Mouse (Mus musculus): ENCODE measurements around the gene Hsf2bp. TPM values are rescaled to one million over a fixed set of nuclear protein-coding genes. Genes with fewer than 3 reads are reported as not detected.

Hsf2bp gene
- total and polyA plus RNA-seq, 3 experiments, result 0.92 to 1.6 (median 1.3) TPM

DNA sequence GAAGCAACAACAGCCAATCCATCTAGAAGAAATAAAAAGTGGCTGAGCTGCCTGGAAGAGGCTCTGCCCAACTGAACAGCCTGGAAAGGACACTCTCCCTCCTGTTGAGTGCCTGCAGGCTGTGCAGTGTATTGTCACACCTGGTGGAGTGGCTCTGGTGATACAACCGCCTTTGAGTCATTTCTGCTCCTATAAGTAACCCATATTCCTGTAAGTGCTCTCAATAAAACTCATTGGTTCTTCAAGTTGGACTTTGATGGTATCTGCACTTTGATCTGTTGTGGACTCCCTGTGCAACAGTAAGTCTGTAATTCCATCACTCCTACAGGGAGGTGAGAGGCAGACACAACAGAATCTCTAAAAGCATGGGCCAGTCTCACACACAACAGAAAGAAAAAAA, 42.8 kb downstream of the Hsf2bp start:
- Histone ChIP-seq H3K36me3 (ENCODE audit: control insufficient read depth, insufficient read depth, low read length) (no peaks in the 10 kb centered on the region), H3K27me3 (ENCODE audit: control insufficient read depth, insufficient read depth, low read length) (no peaks in the 10 kb centered on the region), H3K4me3 (no peak overlapping the region), H3K9ac (ENCODE audit: low read depth, low read length) (no peak overlapping the region), H3K27ac (no peak overlapping the region), H3K4me1 (ENCODE audit: control insufficient read depth, insufficient read depth, low read length) (no peaks in the 10 kb centered on the region), H3K79me2 (replicated peaks; ENCODE audit: control insufficient read depth, insufficient read depth, low read length) (no peaks in the 10 kb centered on the region)
- WGBS, result 93% methylated on average over 1 of the region's 1 CpGs
- intact Hi-C loops (cut with DNase I), result no loop called here
- no peak for DNase-seq
- TF ChIP-seq CTCF (IDR thresholded peaks at IDR 0.05) (no peak), EP300 (IDR thresholded peaks at IDR 0.05; ENCODE audit: insufficient read depth, low read depth, low read length) (no peak), POLR2A (IDR thresholded peaks at IDR 0.05; ENCODE audit: insufficient read depth, low read depth, low read length) (no peak)

DNA sequence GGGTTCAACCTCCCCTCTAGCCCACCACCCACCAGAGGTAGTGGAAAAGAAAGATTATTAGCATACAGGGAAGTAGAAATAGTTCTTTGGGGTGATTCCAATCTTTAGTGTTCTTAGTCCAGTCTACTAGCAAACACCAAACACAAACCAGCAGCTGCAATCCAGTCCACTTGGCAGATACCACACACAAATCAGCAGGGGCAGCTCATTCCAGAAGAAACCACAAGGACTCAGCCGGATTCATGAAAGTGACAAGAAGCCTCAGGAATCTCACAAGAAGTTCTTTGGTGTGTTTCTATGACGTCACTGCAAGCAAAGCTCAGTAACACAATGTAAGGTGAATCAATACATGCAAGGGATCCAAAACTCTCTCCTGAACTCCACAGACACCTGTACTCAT, 44.1 kb downstream of the Hsf2bp start:
- TF ChIP-seq EP300 (IDR thresholded peaks at IDR 0.05; ENCODE audit: insufficient read depth, low read depth, low read length), result no peak
- TF ChIP-seq POLR2A (IDR thresholded peaks at IDR 0.05; ENCODE audit: insufficient read depth, low read depth, low read length), result no peak
- no peak for TF ChIP-seq CTCF (IDR thresholded peaks at IDR 0.05)
- no peaks in the 10 kb centered on the region for H3K36me3 ChIP-seq (ENCODE audit: control insufficient read depth, insufficient read depth, low read length)
- WGBS, result 86% methylated on average over 2 of the region's 2 CpGs
- H3K9ac ChIP-seq (ENCODE audit: low read depth, low read length), result no peak overlapping the region
- no peak overlapping the region for H3K4me3 ChIP-seq
- H3K27me3 ChIP-seq (ENCODE audit: control insufficient read depth, insufficient read depth, low read length), result no peaks in the 10 kb centered on the region
- intact Hi-C loops (cut with DNase I), result no loop called here
- DNase-seq, result no peak
- H3K79me2 ChIP-seq (replicated peaks; ENCODE audit: control insufficient read depth, insufficient read depth, low read length), result no peaks in the 10 kb centered on the region
- no peaks in the 10 kb centered on the region for H3K4me1 ChIP-seq (ENCODE audit: control insufficient read depth, insufficient read depth, low read length)
- H3K27ac ChIP-seq, result no peak overlapping the region

DNA sequence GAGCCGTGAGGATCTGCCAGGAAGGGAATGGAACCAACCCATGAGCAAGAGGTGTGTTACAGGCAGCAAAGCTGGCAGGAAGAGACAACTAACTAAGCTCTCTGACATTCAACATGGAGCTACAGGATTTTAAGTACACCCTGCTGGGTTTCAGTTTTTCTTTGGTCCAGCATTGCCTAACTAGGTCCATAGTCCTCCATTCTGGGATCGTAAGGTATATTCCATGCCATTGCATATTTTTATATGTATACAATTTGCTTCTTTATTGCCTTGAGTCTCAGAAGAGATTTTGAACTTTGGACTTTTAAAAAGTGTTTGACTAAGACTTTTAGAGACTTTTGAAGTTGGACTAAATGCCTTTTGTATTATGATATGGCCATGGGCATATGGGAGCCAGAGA, 47.1 kb downstream of the Hsf2bp start:
- no peak overlapping the region for H3K27ac ChIP-seq
- 65% methylated on average over 2 of the region's 2 CpGs for WGBS
- H3K4me3 ChIP-seq, result no peak overlapping the region
- DNase-seq, result no peak
- no peaks in the 10 kb centered on the region for H3K27me3 ChIP-seq (ENCODE audit: control insufficient read depth, insufficient read depth, low read length)
- H3K4me1 ChIP-seq (ENCODE audit: control insufficient read depth, insufficient read depth, low read length), result no peaks in the 10 kb centered on the region
- no peak overlapping the region for H3K9ac ChIP-seq (ENCODE audit: low read depth, low read length)
- H3K79me2 ChIP-seq (replicated peaks; ENCODE audit: control insufficient read depth, insufficient read depth, low read length), result no peaks in the 10 kb centered on the region
- intact Hi-C loops (cut with DNase I), result no loop called here
- H3K36me3 ChIP-seq (ENCODE audit: control insufficient read depth, insufficient read depth, low read length), result no peaks in the 10 kb centered on the region
- no peak for TF ChIP-seq EP300 (IDR thresholded peaks at IDR 0.05; ENCODE audit: insufficient read depth, low read depth, low read length)
- TF ChIP-seq CTCF (IDR thresholded peaks at IDR 0.05), result no peak
- no peak for TF ChIP-seq POLR2A (IDR thresholded peaks at IDR 0.05; ENCODE audit: insufficient read depth, low read depth, low read length)

DNA sequence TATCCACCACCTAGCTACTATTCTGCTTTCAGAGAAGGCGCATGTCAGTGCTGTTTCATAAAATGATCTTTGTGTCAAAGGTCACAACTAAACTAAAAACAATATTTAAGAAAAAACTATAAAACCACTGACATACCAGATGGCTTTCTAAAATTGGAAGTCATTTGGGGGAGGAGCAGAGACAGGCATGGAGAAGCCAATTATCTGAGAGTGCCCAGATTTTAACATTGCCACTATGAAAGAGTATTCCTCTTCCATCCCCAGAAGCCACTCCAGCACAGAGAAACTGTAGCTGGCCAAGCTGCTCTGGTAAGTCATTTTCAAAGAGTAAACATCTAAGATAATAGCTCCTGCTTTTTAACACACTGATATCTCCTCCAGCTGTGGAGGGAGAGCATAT, 49.2 kb downstream of the Hsf2bp start:
- Histone ChIP-seq H3K79me2 (replicated peaks; ENCODE audit: control insufficient read depth, insufficient read depth, low read length) (no peaks in the 10 kb centered on the region), H3K27me3 (ENCODE audit: control insufficient read depth, insufficient read depth, low read length) (no peaks in the 10 kb centered on the region), H3K4me1 (ENCODE audit: control insufficient read depth, insufficient read depth, low read length) (peaks cover 6% of the 10 kb centered on the region), H3K27ac (no peak overlapping the region), H3K4me3 (no peak overlapping the region), H3K9ac (ENCODE audit: low read depth, low read length) (no peak overlapping the region), H3K36me3 (ENCODE audit: control insufficient read depth, insufficient read depth, low read length) (0 out of 2 replicates have a peak, but pooled peaks cover 2% of the 10 kb centered on the region)
- DNase-seq, result no peak
- TF ChIP-seq POLR2A (IDR thresholded peaks at IDR 0.05; ENCODE audit: insufficient read depth, low read depth, low read length) (no peak), EP300 (IDR thresholded peaks at IDR 0.05; ENCODE audit: insufficient read depth, low read depth, low read length) (no peak), CTCF (IDR thresholded peaks at IDR 0.05) (no peak)
- intact Hi-C loops (cut with DNase I), result no loop called here
- WGBS, result 77% methylated on average over 1 of the region's 1 CpGs

DNA sequence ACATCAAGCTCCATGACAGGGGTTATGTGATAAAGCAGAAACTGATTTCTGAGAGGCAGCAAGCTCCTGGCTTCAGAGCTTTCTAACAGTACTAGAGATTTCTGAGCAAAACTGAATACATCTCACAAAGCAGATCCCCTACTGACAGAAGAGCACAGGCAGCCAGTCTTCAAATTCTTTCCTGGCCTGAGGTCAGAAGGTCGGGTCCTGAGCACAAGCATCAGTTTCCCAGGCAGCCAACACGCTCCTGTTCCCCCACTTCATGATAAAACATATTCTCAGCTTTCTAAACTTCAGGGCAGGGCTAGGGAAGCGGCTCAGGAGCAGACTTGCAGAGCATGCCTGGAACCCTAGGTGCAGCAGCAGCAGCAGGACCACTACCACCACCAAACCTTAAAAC, 52.7 kb downstream of the Hsf2bp start:
- H3K27ac ChIP-seq, result peak overlapping the region; percentile 51
- 0 out of 2 replicates have a peak, but pooled peaks cover 2% of the 10 kb centered on the region for H3K36me3 ChIP-seq (ENCODE audit: control insufficient read depth, insufficient read depth, low read length)
- no peaks in the 10 kb centered on the region for H3K79me2 ChIP-seq (replicated peaks; ENCODE audit: control insufficient read depth, insufficient read depth, low read length)
- H3K4me3 ChIP-seq, result no peak overlapping the region
- 72% methylated on average over 3 of the region's 3 CpGs for WGBS
- DNase-seq, result no peak
- no peak overlapping the region for H3K9ac ChIP-seq (ENCODE audit: low read depth, low read length)
- H3K4me1 ChIP-seq (ENCODE audit: control insufficient read depth, insufficient read depth, low read length), result peaks cover 11% of the 10 kb centered on the region
- TF ChIP-seq CTCF (IDR thresholded peaks at IDR 0.05) (no peak), EP300 (IDR thresholded peaks at IDR 0.05; ENCODE audit: insufficient read depth, low read depth, low read length) (no peak), POLR2A (IDR thresholded peaks at IDR 0.05; ENCODE audit: insufficient read depth, low read depth, low read length) (no peak)
- intact Hi-C loops (cut with DNase I), result no loop called here
- no peaks in the 10 kb centered on the region for H3K27me3 ChIP-seq (ENCODE audit: control insufficient read depth, insufficient read depth, low read length)

DNA sequence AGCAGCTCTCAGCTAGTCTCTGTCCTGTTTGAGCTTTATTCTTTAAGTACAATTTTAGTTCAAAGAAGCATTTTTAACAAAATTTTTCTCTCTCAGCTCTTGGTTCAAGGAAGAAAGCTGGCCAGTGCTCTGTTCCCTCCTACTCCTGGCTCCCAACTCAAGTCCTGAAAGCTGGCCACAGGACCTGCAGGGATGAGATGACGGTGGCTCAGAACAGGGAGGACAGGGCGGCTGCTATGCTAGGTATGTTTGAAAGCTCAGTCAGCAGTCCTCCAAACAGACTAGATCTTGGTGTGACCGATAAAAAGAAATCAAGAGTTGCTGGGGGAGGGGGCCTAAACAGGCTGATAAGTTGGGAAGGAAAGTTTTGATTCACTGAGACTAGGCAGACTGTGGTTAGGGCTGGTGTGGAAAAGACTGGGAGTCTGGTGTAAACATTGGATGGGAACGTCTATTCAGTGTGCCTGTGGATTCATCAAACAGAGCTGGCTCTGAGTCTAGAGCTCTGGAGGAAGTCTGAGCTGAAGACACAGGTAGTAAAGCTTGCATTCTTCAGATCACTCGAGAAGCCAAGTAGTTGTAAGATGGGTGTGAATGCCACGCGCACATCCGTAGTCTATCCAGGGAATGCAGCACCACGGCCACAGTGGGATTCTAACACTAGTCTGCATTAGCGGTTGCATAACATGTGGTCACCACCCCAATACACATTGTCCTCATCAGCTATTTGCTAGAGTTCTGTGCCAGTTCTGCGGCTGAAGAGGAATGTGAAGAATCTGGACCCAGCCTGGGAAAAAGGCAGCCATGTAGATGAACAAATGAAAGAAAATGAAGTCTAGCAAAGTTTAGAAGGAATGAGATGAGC, 53.6 kb downstream of the Hsf2bp start:
- intact Hi-C loops (cut with DNase I), result no loop called here
- Histone ChIP-seq H3K79me2 (replicated peaks; ENCODE audit: control insufficient read depth, insufficient read depth, low read length) (no peaks in the 10 kb centered on the region), H3K27me3 (ENCODE audit: control insufficient read depth, insufficient read depth, low read length) (no peaks in the 10 kb centered on the region), H3K9ac (ENCODE audit: low read depth, low read length) (no peak overlapping the region), H3K4me3 (no peak overlapping the region), H3K36me3 (ENCODE audit: control insufficient read depth, insufficient read depth, low read length) (0 out of 2 replicates have a peak, but pooled peaks cover 2% of the 10 kb centered on the region), H3K27ac (peak overlapping the region; percentile 51), H3K4me1 (ENCODE audit: control insufficient read depth, insufficient read depth, low read length) (peaks cover 11% of the 10 kb centered on the region)
- peak; percentile 52 to 69 for DNase-seq
- WGBS, result 64% methylated on average over 11 of the region's 11 CpGs
- no peak for TF ChIP-seq CTCF (IDR thresholded peaks at IDR 0.05)
- peak; percentile 81 for TF ChIP-seq EP300 (IDR thresholded peaks at IDR 0.05; ENCODE audit: insufficient read depth, low read depth, low read length)
- TF ChIP-seq POLR2A (IDR thresholded peaks at IDR 0.05; ENCODE audit: insufficient read depth, low read depth, low read length), result peak; percentile 45; the same call in 1 of the 2 replicates
